Mouse (Mus musculus) kidney, embryonic 14.5 days (tissue): Measurements from ENCODE around the gene Atg3. TPM values are rescaled to one million over a fixed set of nuclear protein-coding genes. Genes with fewer than 3 reads are reported as not detected.

ENCODE experiments used
- ATAC-seq: fragments of 200-750 bp; cut with Nextera tagmentation; 2 replicates; pipeline ENCODE4 v1.8.0; 2017; ENCODE audit warnings: moderate number of reproducible peaks, mild to moderate bottlenecking, moderate TSS enrichment, moderate library complexity; ENCODE audit not compliant: low FRiP score, low TSS enrichment
- H3K27ac ChIP-seq: fragments of 300-500 bp; sonication (generic); 2 replicates; pipeline ENCODE4 v1.5.1; 2014; ENCODE audit warnings: low read depth, mild to moderate bottlenecking, low read length, moderate library complexity, mixed read lengths
- H3K27me3 ChIP-seq: fragments of 300-500 bp; sonication (generic); 2 replicates; pipeline ENCODE4 v1.6.1; 2014; ENCODE audit warnings: mild to moderate bottlenecking, low read length; ENCODE audit not compliant: control insufficient read depth, insufficient read depth
- H3K36me3 ChIP-seq: fragments of 300-500 bp; sonication (generic); 2 replicates; pipeline ENCODE4 v1.6.1; 2014; ENCODE audit warnings: low read length, mixed read lengths; ENCODE audit not compliant: control insufficient read depth, insufficient read depth
- H3K4me1 ChIP-seq: fragments of 300-500 bp; sonication (generic); 2 replicates; pipeline ENCODE4 v1.6.1; 2014; ENCODE audit warnings: low read length, mixed read lengths; ENCODE audit not compliant: control insufficient read depth, insufficient read depth
- H3K4me2 ChIP-seq: fragments of 300-500 bp; sonication (generic); replicated peaks from 2 replicates; pipeline ENCODE4 v1.6.1; 2014; ENCODE audit warnings: low read depth, mild to moderate bottlenecking, low read length
- H3K4me3 ChIP-seq: fragments of 300-500 bp; sonication (generic); 2 replicates; pipeline ENCODE4 v1.5.1; 2014; ENCODE audit warnings: mild to moderate bottlenecking, low read length
- H3K9ac ChIP-seq: fragments of 300-500 bp; sonication (generic); 2 replicates; pipeline ENCODE4 v1.6.1; 2014; ENCODE audit warnings: low read depth, mild to moderate bottlenecking, low read length, moderate library complexity
- H3K9me3 ChIP-seq: fragments of 300-500 bp; sonication (generic); 2 replicates; pipeline ENCODE4 v1.6.1; 2016; ENCODE audit warnings: low read length; ENCODE audit not compliant: control insufficient read depth
- WGBS: fragments of 180-500 bp; shearing (Covaris S2); extraction: QIAGEN DNeasy Blood & Tissue Kit; methylation state at CpG from one replicate; pipeline ENCODE4 v1.1.7; 2014; 5-methylcytosine and 5-hydroxymethylcytosine counted together
- polyA plus RNA-seq: library from polyadenylated mRNA; unstranded; fragments of >200 nt; fragmentation: Nextera tagmentation; extraction: Ambion mirVana; gene quantifications from 2 replicates; pipeline ENCODE4 v1.2.1, GENCODE M21; 2014

The Atg3 gene
- 28.0 and 32.1 TPM in 2 replicates for polyA plus RNA-seq

DNA sequence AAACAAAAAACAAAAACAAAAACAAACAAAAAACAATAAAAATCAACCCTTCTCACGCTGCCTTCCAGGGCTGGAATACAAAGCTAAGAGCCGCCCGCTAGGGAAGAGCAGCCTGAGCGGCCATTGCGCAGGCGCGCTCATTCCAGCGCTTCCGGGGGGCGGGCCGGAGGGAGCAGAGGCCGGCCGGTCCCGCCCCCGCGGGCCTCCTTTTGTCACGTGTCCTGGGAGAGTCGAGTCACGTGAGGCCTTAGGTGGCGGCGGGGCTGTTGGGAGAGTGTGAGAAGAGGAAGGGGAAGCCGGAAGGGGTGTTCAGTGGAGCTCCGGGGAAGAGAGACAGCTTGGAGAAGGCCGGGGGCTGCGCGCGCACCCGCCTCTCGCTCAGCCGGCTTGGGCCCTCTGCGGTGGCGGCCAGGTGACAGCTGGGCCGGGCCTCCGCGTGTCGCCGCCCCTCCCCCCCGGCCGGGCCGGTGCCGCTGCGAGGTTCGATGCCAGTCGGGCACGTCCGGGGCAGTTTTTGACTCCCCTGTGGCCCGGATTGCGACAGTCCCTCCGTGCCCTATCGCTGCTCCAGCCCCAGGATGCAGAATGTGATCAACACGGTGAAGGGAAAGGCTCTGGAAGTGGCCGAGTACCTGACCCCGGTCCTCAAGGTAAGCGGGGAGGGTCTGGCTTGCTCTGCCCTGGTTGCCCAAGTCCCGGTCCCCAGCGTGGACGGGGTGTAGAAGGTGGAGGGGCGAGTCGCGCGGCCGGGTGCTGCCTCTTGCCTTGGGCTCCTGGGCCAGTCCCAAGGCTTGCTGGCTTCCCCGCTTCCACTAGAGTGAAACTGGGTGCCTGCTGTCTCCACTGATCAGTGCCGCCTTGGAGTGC is at the start of gene Atg3, which contains the start of gene Slc35a5:
Gene Atg3 (plus strand): TSS at position 264 of the 867 bp plus-strand sequence.
Gene Slc35a5 (minus strand): TSS at position 185 of the 867 bp plus-strand sequence.
- peak within 1 kb of the TSS; percentile 62 for H3K4me3 ChIP-seq
- peak within 1 kb of the TSS; percentile 69 for H3K9ac ChIP-seq
- H3K27ac ChIP-seq = peak within 1 kb of the TSS; percentile 89
- peak; percentile 99 for ATAC-seq
- H3K36me3 ChIP-seq = peaks cover 4% of the 10 kb centered on the region; the same call in 1 of the 2 replicates
- WGBS = 1% methylated on average over 47 of the region's 64 CpGs
- no peaks in the 10 kb centered on the region for H3K9me3 ChIP-seq
- peak within 1 kb of the TSS; percentile 75 for H3K4me2 ChIP-seq
- no peaks in the 10 kb centered on the region for H3K4me1 ChIP-seq
- no peaks in the 10 kb centered on the region for H3K27me3 ChIP-seq

DNA sequence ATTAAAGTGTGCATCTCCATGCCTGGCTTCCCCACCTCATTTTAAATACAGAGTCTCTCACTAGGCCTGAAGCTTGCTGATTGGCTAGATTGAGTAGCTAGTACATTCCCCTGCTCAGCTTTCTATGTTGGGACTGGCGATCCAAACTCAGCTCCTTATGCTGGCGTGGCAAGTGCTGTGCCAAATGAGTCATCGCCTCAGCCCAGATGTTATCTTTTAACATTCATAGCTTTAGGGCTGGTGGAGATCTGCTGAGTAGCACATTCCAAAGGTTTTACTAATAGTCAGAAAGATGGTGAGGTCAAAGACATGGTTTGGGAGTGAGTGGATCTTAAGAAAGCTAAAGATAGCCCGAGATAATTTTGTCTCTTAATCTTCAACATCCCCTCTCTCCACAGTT is 48.1 kb upstream of the Atg3 start:
- no peak overlapping the region for H3K9ac ChIP-seq
- H3K36me3 ChIP-seq = 0 out of 2 replicates have a peak, but pooled peaks cover 6% of the 10 kb centered on the region
- no peaks in the 10 kb centered on the region for H3K4me1 ChIP-seq
- no peaks in the 10 kb centered on the region for H3K9me3 ChIP-seq
- 0 out of 2 replicates have a peak, but pooled peaks have one; percentile 35 for ATAC-seq
- 64% methylated on average over 4 of the region's 4 CpGs for WGBS
- H3K27me3 ChIP-seq = no peaks in the 10 kb centered on the region
- no peak overlapping the region for H3K27ac ChIP-seq
- no peak overlapping the region for H3K4me2 ChIP-seq
- H3K4me3 ChIP-seq = no peak overlapping the region

DNA sequence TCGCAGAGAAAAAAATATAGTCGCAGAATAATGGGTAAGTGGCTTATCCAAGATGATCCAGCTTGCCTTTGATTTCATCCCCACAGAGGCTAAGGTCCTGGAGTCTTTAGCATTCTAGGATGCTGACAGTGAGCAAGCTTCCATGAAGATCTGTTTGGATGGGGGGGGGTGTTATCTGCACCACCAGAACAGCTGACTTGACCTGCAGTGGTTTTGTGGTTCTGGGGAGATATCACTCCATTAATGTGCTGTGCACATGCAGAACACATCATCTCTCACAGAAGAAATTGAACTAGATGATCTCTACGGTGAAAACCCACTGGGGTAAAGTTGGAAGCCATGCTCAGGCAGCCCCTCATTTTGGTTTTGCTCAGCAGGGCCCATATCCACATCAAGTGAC is 41.4 kb upstream of the Atg3 start:
- Histone ChIP-seq H3K27ac (no peak overlapping the region), H3K36me3 (peaks cover 12% of the 10 kb centered on the region; the same call in 1 of the 2 replicates), H3K9me3 (no peaks in the 10 kb centered on the region), H3K4me1 (no peaks in the 10 kb centered on the region), H3K27me3 (no peaks in the 10 kb centered on the region), H3K4me3 (no peak overlapping the region), H3K4me2 (no peak overlapping the region), H3K9ac (no peak overlapping the region)
- 92% methylated on average over 3 of the region's 3 CpGs for WGBS
- no peak for ATAC-seq

DNA sequence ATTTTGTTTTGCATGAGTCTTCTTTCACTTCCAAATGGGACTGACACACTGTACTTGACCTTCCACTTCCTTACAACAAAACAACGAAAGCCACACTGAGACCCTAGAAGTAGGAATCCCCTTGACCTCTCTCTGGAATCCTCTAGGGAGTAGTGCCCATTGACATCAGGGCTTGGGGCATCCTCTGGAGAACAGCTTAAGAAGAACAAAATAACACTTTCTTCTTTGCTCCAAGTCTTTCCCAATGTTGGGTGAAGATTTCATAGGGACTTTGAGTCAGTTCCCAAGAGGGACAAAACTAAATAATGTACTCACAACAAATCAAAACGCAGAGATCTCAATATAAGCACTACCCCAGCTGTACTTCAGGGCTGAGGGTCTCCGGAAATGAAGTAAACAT is 39.8 kb upstream of the Atg3 start:
- no peak overlapping the region for H3K27ac ChIP-seq
- WGBS = 77% methylated on average over 3 of the region's 3 CpGs
- no peak overlapping the region for H3K9ac ChIP-seq
- H3K4me1 ChIP-seq = no peaks in the 10 kb centered on the region
- H3K27me3 ChIP-seq = no peaks in the 10 kb centered on the region
- no peak overlapping the region for H3K4me2 ChIP-seq
- no peaks in the 10 kb centered on the region for H3K9me3 ChIP-seq
- ATAC-seq = no peak
- H3K4me3 ChIP-seq = no peak overlapping the region
- peaks cover 9% of the 10 kb centered on the region; the same call in 1 of the 2 replicates for H3K36me3 ChIP-seq

DNA sequence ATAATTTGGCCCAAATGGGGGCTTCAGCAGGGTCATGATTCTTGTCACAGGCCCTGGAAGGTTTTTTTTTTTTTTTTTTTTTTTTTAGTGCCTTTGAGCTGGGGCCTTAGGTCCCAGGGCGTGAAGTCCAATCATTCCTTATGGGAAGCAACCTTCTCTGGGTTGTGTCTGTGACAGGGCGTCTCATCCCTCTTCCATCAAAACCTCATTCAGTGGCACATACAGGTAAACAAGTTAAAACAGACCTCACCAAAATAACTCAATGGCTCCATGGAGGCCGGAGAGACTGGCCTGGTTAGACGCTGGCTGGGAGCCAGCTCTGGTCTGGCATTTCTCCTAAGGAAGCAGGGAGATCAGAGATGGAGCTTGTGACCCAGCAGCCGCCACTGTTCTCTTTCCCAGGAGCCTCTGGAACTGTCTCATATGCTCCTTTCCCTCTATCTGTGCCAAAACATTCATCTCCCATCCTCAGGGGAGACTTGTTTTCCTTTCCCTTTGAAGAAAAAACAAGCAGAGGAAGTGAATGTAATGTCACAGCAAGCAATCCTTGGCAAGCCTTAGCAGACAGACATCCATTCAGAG is 37.6 kb upstream of the Atg3 start:
- 66% methylated on average over 5 of the region's 5 CpGs for WGBS
- ATAC-seq = peak; percentile 64; the same call in 1 of the 2 replicates
- H3K4me2 ChIP-seq = no peak overlapping the region
- H3K9me3 ChIP-seq = no peaks in the 10 kb centered on the region
- no peak overlapping the region for H3K9ac ChIP-seq
- no peak overlapping the region; the same call in 1 of the 2 replicates for H3K27ac ChIP-seq
- no peaks in the 10 kb centered on the region for H3K4me1 ChIP-seq
- no peaks in the 10 kb centered on the region for H3K27me3 ChIP-seq
- peaks cover 9% of the 10 kb centered on the region; the same call in 1 of the 2 replicates for H3K36me3 ChIP-seq
- no peak overlapping the region for H3K4me3 ChIP-seq

DNA sequence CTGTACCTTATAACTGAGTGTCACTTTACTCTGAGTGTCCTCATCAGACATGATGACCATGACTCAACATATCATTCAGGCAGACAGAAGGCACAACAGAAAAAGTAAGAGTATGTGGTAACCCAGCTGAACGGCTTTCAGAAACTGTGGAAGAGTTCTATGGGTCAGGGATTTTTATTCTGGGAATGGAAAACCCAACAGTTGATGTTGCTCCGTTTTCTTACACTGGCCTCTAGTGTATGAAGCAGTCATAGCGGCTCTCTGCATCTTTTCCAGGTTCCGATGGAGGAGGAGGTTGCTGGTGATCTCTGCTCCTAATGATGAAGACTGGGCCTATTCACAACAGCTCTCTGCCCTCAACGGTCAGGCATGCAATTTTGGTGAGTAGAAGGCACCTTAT is 36.0 kb upstream of the Atg3 start:
- WGBS = 66% methylated on average over 5 of the region's 5 CpGs
- ATAC-seq = no peak
- no peak overlapping the region for H3K9ac ChIP-seq
- H3K9me3 ChIP-seq = no peaks in the 10 kb centered on the region
- peaks cover 10% of the 10 kb centered on the region; the same call in 1 of the 2 replicates for H3K36me3 ChIP-seq
- H3K4me2 ChIP-seq = no peak overlapping the region
- H3K27ac ChIP-seq = no peak overlapping the region
- no peak overlapping the region for H3K4me3 ChIP-seq
- H3K4me1 ChIP-seq = no peaks in the 10 kb centered on the region
- no peaks in the 10 kb centered on the region for H3K27me3 ChIP-seq

DNA sequence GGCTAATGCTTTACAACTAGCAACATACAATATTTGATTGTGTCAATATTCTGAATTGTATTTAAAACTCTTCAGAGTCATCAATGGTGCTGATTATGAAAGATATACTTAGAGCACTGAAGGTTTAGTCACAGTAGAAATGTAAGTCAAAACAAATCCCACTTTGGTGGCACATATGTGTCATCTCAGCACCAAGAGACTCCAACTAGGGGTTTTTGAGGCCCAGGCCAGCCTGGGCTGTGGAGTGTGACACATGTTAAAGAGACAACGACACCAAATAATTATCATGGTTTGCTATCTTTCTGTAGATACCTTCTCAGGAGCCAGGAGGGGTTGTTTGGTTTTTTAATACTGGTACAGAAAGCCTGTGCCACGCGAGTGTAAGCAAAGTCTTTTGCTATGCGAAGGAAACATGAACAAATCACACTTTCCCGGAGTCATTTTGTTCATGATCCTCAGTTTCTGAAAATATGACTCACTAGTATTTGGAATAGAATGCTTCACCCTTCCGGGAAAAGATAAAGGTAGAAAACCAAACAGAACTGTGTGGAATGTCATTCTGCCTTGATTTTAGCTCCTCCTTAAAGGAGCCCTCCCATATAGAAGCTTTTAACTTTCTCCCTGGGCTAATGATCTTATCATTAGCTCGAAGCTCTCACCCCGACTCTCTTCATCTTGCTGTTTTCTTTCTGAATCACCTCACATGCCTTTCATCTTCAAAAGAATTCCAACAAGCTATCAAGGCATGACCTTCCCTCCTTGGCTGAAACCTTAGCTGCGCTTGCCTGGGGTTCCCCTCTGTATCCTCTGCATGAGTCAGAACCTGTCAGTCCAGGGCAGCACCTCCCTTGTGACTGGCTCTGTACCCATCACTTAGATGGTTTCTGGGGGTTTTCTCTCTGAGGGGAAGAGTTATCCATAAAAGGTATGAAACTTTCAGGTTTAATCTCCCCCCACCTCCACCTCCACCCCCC is 34.1 kb upstream of the Atg3 start:
- 54% methylated on average over 9 of the region's 9 CpGs for WGBS
- ATAC-seq = peak; percentile 85; the same call in 1 of the 2 replicates

DNA sequence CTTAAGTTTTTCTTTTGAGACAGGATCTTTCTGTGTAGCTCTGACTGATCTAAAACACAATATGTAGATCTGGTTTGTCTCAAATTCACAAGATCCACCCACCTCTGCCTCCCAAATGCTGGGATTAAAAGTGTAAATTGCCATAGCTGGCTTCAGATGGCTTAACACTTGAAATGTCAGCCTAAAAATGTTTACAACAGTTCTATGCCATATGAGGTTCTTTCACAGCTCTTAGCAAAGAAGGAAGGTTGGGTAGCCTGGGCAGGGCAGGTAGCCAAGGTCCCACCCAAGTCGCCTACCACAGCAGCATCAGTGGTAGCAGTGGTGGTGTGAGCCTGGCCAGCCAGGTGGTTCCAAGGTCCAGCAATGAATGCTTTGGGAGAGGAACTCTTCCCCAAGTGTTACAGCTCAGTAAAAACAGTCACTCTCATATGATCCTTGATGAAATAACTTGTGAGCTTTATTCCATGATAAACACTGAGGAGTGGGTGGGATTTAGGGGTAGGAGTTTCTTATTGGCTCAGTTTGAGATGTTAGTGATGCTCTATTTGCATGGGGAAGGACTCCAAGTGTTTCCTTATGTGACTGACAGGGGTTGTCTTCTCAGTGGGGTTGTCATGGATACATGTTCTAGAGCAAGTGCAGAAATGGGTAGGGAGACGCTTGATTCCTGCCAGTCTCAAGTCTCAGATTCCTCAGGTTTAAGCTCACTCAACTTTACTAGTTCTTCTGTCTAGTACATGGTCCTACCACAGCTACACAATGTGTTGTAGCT is 30.5 kb upstream of the Atg3 start:
- Histone ChIP-seq H3K4me2 (no peak overlapping the region), H3K9ac (no peak overlapping the region), H3K36me3 (peaks cover 8% of the 10 kb centered on the region; the same call in 1 of the 2 replicates), H3K4me3 (no peak overlapping the region), H3K4me1 (no peaks in the 10 kb centered on the region), H3K27me3 (no peaks in the 10 kb centered on the region), H3K27ac (no peak overlapping the region), H3K9me3 (no peaks in the 10 kb centered on the region)
- WGBS = 88% methylated on average over 2 of the region's 2 CpGs
- no peak for ATAC-seq

More for the DNA sequence above, 34.1 kb upstream of the Atg3 start:
- no peak overlapping the region for H3K9ac ChIP-seq
- H3K27ac ChIP-seq = no peak overlapping the region
- H3K4me1 ChIP-seq = no peaks in the 10 kb centered on the region
- H3K4me3 ChIP-seq = no peak overlapping the region
- peaks cover 8% of the 10 kb centered on the region; the same call in 1 of the 2 replicates for H3K36me3 ChIP-seq
- H3K9me3 ChIP-seq = no peaks in the 10 kb centered on the region
- no peaks in the 10 kb centered on the region for H3K27me3 ChIP-seq
- no peak overlapping the region for H3K4me2 ChIP-seq
